Mouse (Mus musculus) neural tube, embryonic 11.5 days (tissue): ENCODE results near the gene Ncln. TPM values are rescaled to one million over a fixed set of nuclear protein-coding genes. Genes with fewer than 3 reads are reported as not detected.
"Not testable (repeated sequence)": the region's sequence is repeated elsewhere in the genome, so short reads cannot be mapped to it uniquely, and the experiment has no call there.

Experiments
- ATAC-seq: fragments of 200-750 bp; cut with Nextera tagmentation; 2 replicates; pipeline ENCODE4 v1.8.0; 2017; ENCODE audit warnings: moderate number of reproducible peaks, mild to moderate bottlenecking, moderate TSS enrichment, moderate library complexity; ENCODE audit not compliant: insufficient read depth, low FRiP score, low TSS enrichment
- DNase-seq: peaks from one replicate; pipeline ENCODE4 v3.0.0-alpha.2; 2015; ENCODE audit warnings: low spot score
- H3K27ac ChIP-seq: fragments of 300-500 bp; sonication (generic); 2 replicates; pipeline ENCODE4 v1.5.1; 2014; ENCODE audit warnings: low read depth, mild to moderate bottlenecking, low read length
- H3K27me3 ChIP-seq: fragments of 300-500 bp; sonication (generic); 2 replicates; pipeline ENCODE4 v1.6.1; 2014; ENCODE audit warnings: mild to moderate bottlenecking, low read length, mixed read lengths; ENCODE audit not compliant: control insufficient read depth, insufficient read depth
- H3K36me3 ChIP-seq: fragments of 300-500 bp; sonication (generic); 2 replicates; pipeline ENCODE4 v1.6.1; 2014; ENCODE audit warnings: mild to moderate bottlenecking, low read length, moderate library complexity, mixed read lengths; ENCODE audit not compliant: control insufficient read depth, insufficient read depth
- H3K4me1 ChIP-seq: fragments of 300-500 bp; sonication (generic); 2 replicates; pipeline ENCODE4 v1.6.1; 2014; ENCODE audit warnings: low read length, mixed read lengths; ENCODE audit not compliant: control insufficient read depth, insufficient read depth
- H3K4me2 ChIP-seq: fragments of 300-500 bp; sonication (generic); 2 replicates; pipeline ENCODE4 v1.6.1; 2014; ENCODE audit warnings: low read depth, mild to moderate bottlenecking, moderate library complexity
- H3K4me3 ChIP-seq: fragments of 300-500 bp; sonication (generic); 2 replicates; pipeline ENCODE4 v1.5.1; 2014; ENCODE audit warnings: low read depth, low read length
- H3K9ac ChIP-seq: fragments of 300-500 bp; sonication (generic); 2 replicates; pipeline ENCODE4 v1.6.1; 2014; ENCODE audit warnings: mild to moderate bottlenecking, low read length
- H3K9me3 ChIP-seq: fragments of 300-500 bp; sonication (generic); 2 replicates; pipeline ENCODE4 v1.6.1; 2016; ENCODE audit warnings: low read length; ENCODE audit not compliant: control insufficient read depth
- WGBS: fragments of 180-500 bp; shearing (Covaris S2); extraction: QIAGEN DNeasy Blood & Tissue Kit; methylation state at CpG from one replicate; pipeline ENCODE4 v1.1.7; 2014; 5-methylcytosine and 5-hydroxymethylcytosine counted together
- microRNA-seq: library from miRNA; unstranded; fragments of <30 nt; microRNA quantifications from one replicate; pipeline ENCODE4, GENCODE M21; 2016
- polyA plus RNA-seq: library from polyadenylated mRNA; unstranded; fragments of >200 nt; fragmentation: Nextera tagmentation; extraction: Ambion mirVana; gene quantifications from 2 replicates; pipeline ENCODE4 v1.2.1, GENCODE M21; 2014

The Ncln gene
- polyA plus RNA-seq, 1 experiment from 2014 or later = 74.2 TPM

- not testable (repeated sequence) for H3K27me3 ChIP-seq, ATAC-seq, H3K4me1 ChIP-seq, H3K9me3 ChIP-seq, H3K27ac ChIP-seq, H3K36me3 ChIP-seq, H3K4me3 ChIP-seq, H3K9ac ChIP-seq, H3K4me2 ChIP-seq, DNase-seq
- WGBS = 39% methylated on average over 2 of the region's 2 CpGs
These were observed 50.7 kb downstream of the Ncln start for GRCm38 (mm10) chr10:81445516-81445915.

GRCm38 (mm10) chr10:81441019-81441418, 55.2 kb downstream of the Ncln start:
- no peak overlapping the region for H3K4me3 ChIP-seq
- H3K36me3 ChIP-seq = no peaks in the 10 kb centered on the region
- no peak overlapping the region for H3K27ac ChIP-seq
- DNase-seq (no peak), ATAC-seq (no peak)
- no peaks in the 10 kb centered on the region for H3K9me3 ChIP-seq
- no peak overlapping the region for H3K9ac ChIP-seq
- no peaks in the 10 kb centered on the region for H3K4me1 ChIP-seq
- H3K4me2 ChIP-seq = no peak overlapping the region
- no peaks in the 10 kb centered on the region for H3K27me3 ChIP-seq

Small RNA genes lying within 50 kb of the gene (microRNA-seq; reads per million reads assigned to microRNA genes)
- not detected for gene Gm25595

Other genes starting within 250 kb of the Ncln start
- 2.0 and 3.0 TPM in 2 replicates for gene Matk, start 243.5 kb downstream of the Ncln start, polyA plus RNA-seq
- gene Mrpl54, start 229.5 kb downstream of the Ncln start, polyA plus RNA-seq = 178 and 180 TPM in 2 replicates
- gene Apba3, start 229.4 kb downstream of the Ncln start, polyA plus RNA-seq = 35.3 and 39.0 TPM in 2 replicates
- 2.5 and 2.8 TPM in 2 replicates for gene Tjp3, start 204.8 kb downstream of the Ncln start, polyA plus RNA-seq
- 64.6 and 65.8 TPM in 2 replicates for gene Pip5k1c, start 203.4 kb downstream of the Ncln start, polyA plus RNA-seq
- gene Cactin, start 175.3 kb downstream of the Ncln start, polyA plus RNA-seq = 39.4 and 46.2 TPM in 2 replicates
- gene Tbxa2r, start 167.7 kb downstream of the Ncln start, polyA plus RNA-seq = 1.8 and 2.9 TPM in 2 replicates
- gene Gipc3, start 153.1 kb downstream of the Ncln start, polyA plus RNA-seq = not detected in 2 replicates
- gene Hmg20b, start 145.9 kb downstream of the Ncln start, polyA plus RNA-seq = 104 and 110 TPM in 2 replicates
- 5.3 and 5.7 TPM in 2 replicates for gene Mfsd12, start 138.9 kb downstream of the Ncln start, polyA plus RNA-seq
- gene 4930404N11Rik, start 130.6 kb downstream of the Ncln start, polyA plus RNA-seq = 0.20 and 0.50 TPM in 2 replicates
- gene Fzr1, start 117.9 kb downstream of the Ncln start, polyA plus RNA-seq = 112 and 120 TPM in 2 replicates
- gene Dohh, start 112.0 kb downstream of the Ncln start, polyA plus RNA-seq = 64.1 and 76.1 TPM in 2 replicates
- gene Gm48551, start 111.9 kb downstream of the Ncln start, polyA plus RNA-seq = 1.7 and 3.0 TPM in 2 replicates
- gene Gm48552, start 107.4 kb downstream of the Ncln start, polyA plus RNA-seq = 0.97 and 1.3 TPM in 2 replicates
- 1.9 and 3.5 TPM in 2 replicates for gene Smim24, start 103.3 kb downstream of the Ncln start, polyA plus RNA-seq
- 16.8 TPM in 2 replicates for gene Nfic, start 40.8 kb downstream of the Ncln start, polyA plus RNA-seq
- 10.6 and 11.1 TPM in 2 replicates for gene Celf5, start 13.7 kb downstream of the Ncln start, polyA plus RNA-seq
- 0.45 and 0.58 TPM in 2 replicates for gene S1pr4, start 3.7 kb upstream of the Ncln start, polyA plus RNA-seq
- 0.41 TPM in 2 replicates for gene Gna15, start 27.8 kb upstream of the Ncln start, polyA plus RNA-seq
- gene Gna11, start 48.8 kb upstream of the Ncln start, polyA plus RNA-seq = 74.6 and 78.8 TPM in 2 replicates
- 266 and 278 TPM in 2 replicates for gene Aes, start 63.1 kb upstream of the Ncln start, polyA plus RNA-seq
- 7.0 and 7.3 TPM in 2 replicates for gene Tle2, start 78.2 kb upstream of the Ncln start, polyA plus RNA-seq
- gene Tle6, start 104.7 kb upstream of the Ncln start, polyA plus RNA-seq = 6.4 and 7.0 TPM in 2 replicates
- 0.43 and 0.80 TPM in 2 replicates for gene BC025920, start 109.9 kb upstream of the Ncln start, polyA plus RNA-seq
- gene Sirt6, start 131.4 kb upstream of the Ncln start, polyA plus RNA-seq = 45.7 and 46.6 TPM in 2 replicates
- 4.0 and 4.6 TPM in 2 replicates for gene Ankrd24, start 132.1 kb upstream of the Ncln start, polyA plus RNA-seq
- 6.5 and 6.7 TPM in 2 replicates for gene Gm10778, start 152.7 kb upstream of the Ncln start, polyA plus RNA-seq
- 17.9 and 18.3 TPM in 2 replicates for gene Zfp433, start 208.4 kb upstream of the Ncln start, polyA plus RNA-seq